Mouse (Mus musculus) hindbrain, embryonic 14.5 days (tissue): Measurements from ENCODE around the gene Ackr2. TPM values are rescaled to one million over a fixed set of nuclear protein-coding genes. Genes with fewer than 3 reads are reported as not detected.

Source experiments
- ATAC-seq: fragments of 200-750 bp; cut with Nextera tagmentation; 2 replicates; pipeline ENCODE4 v1.8.0; 2017; ENCODE audit warnings: moderate number of reproducible peaks, mild to moderate bottlenecking, moderate TSS enrichment, moderate library complexity; ENCODE audit not compliant: low FRiP score
- DNase-seq: peaks from one replicate; pipeline ENCODE4 v3.0.0-alpha.2; 2015; ENCODE audit warnings: low spot score
- H3K27ac ChIP-seq: fragments of 300-500 bp; sonication (generic); 2 replicates; pipeline ENCODE4 v1.5.1; 2014; ENCODE audit warnings: mild to moderate bottlenecking, moderate library complexity
- H3K27me3 ChIP-seq: fragments of 300-500 bp; sonication (generic); 2 replicates; pipeline ENCODE4 v1.6.1; 2014; ENCODE audit warnings: mild to moderate bottlenecking, low read length, mixed read lengths; ENCODE audit not compliant: control insufficient read depth, insufficient read depth
- H3K36me3 ChIP-seq: fragments of 300-500 bp; sonication (generic); replicated peaks from 2 replicates; pipeline ENCODE4 v1.6.1; 2014; ENCODE audit not compliant: control insufficient read depth, insufficient read depth
- H3K4me1 ChIP-seq: fragments of 300-500 bp; sonication (generic); replicated peaks from 2 replicates; pipeline ENCODE4 v1.6.1; 2014; ENCODE audit warnings: antibody characterized with exemption, low read length, mixed read lengths; ENCODE audit not compliant: control insufficient read depth, insufficient read depth
- H3K4me2 ChIP-seq: fragments of 300-500 bp; sonication (generic); replicated peaks from 2 replicates; pipeline ENCODE4 v1.6.1; 2014; ENCODE audit warnings: mild to moderate bottlenecking, moderate library complexity
- H3K4me3 ChIP-seq: fragments of 300-500 bp; sonication (generic); replicated peaks from 2 replicates; pipeline ENCODE4 v1.5.1; 2014; ENCODE audit warnings: mild to moderate bottlenecking, low read length
- H3K9ac ChIP-seq: fragments of 300-500 bp; sonication (generic); 2 replicates; pipeline ENCODE4 v1.6.1; 2014
- H3K9me3 ChIP-seq: fragments of 300-500 bp; sonication (generic); 2 replicates; pipeline ENCODE4 v1.6.1; 2016; ENCODE audit warnings: low read length; ENCODE audit not compliant: control insufficient read depth
- WGBS: fragments of 180-500 bp; shearing (Covaris S2); extraction: QIAGEN DNeasy Blood & Tissue Kit; methylation state at CpG from one replicate; pipeline ENCODE4 v1.1.7; 2014; 5-methylcytosine and 5-hydroxymethylcytosine counted together
- polyA plus RNA-seq: library from polyadenylated mRNA; unstranded; fragments of >200 nt; fragmentation: Nextera tagmentation; extraction: Ambion mirVana; gene quantifications from 2 replicates; pipeline ENCODE4 v1.2.1, GENCODE M21; 2014

Ackr2 gene
- polyA plus RNA-seq, 1 experiment from 2014 or later, result 2.4 TPM

- no peaks in the 10 kb centered on the region for H3K4me1 ChIP-seq
- no peak overlapping the region for H3K4me2 ChIP-seq
- no peak overlapping the region for H3K9ac ChIP-seq
- no peaks in the 10 kb centered on the region for H3K27me3 ChIP-seq
- H3K4me3 ChIP-seq, result no peak overlapping the region
- ATAC-seq, result no peak
- H3K36me3 ChIP-seq, result no peaks in the 10 kb centered on the region
- DNase-seq, result no peak
- H3K27ac ChIP-seq, result no peak overlapping the region
- H3K9me3 ChIP-seq, result no peaks in the 10 kb centered on the region
- 91% methylated on average over 3 of the region's 3 CpGs for WGBS
These were observed 44.9 kb downstream of the Ackr2 start for GRCm38 (mm10) chr9:121943005-121943404.

DNA sequence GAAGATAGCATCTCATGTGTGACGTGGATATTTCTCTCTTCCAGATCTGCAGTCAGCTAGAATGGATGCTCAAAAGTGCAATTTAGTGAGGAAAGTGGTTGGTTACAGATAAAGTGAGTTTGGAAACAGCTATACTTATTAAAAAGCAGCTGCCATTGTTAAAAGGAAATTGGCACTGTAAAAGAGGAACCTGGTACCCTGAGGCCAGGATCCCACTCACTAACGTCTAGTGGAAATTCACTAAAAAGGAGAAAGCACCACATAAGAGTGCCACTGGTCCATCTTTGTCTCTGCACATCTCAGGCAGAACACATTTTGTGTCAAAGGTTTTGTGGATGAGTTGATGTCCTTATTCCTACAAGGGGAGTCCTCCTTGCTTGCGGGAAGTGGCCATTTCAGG, 45.5 kb downstream of the Ackr2 start:
- Histone ChIP-seq H3K4me2 (no peak overlapping the region), H3K4me3 (no peak overlapping the region), H3K36me3 (no peaks in the 10 kb centered on the region), H3K4me1 (no peaks in the 10 kb centered on the region), H3K9ac (no peak overlapping the region), H3K27ac (no peak overlapping the region), H3K9me3 (no peaks in the 10 kb centered on the region), H3K27me3 (no peaks in the 10 kb centered on the region)
- ATAC-seq (no peak), DNase-seq (no peak)
- 83% methylated on average over 3 of the region's 3 CpGs for WGBS

GRCm38 (mm10) chr9:121947784-121948183, 49.6 kb downstream of the Ackr2 start:
- Histone ChIP-seq H3K27me3 (no peaks in the 10 kb centered on the region), H3K9ac (no peak overlapping the region), H3K9me3 (no peaks in the 10 kb centered on the region), H3K27ac (no peak overlapping the region), H3K4me3 (no peak overlapping the region), H3K36me3 (no peaks in the 10 kb centered on the region), H3K4me2 (no peak overlapping the region), H3K4me1 (peaks cover 12% of the 10 kb centered on the region)
- 5% methylated on average over 4 of the region's 4 CpGs for WGBS
- DNase-seq (peak; percentile 83), ATAC-seq (no peak)

GRCm38 (mm10) chr9:121948431-121948830, 50.3 kb downstream of the Ackr2 start:
- WGBS, result 83% methylated on average over 4 of the region's 4 CpGs
- DNase-seq, result no peak

GRCm38 (mm10) chr9:121950418-121951113, 52.4 kb downstream of the Ackr2 start, which contains the start of gene Fam198a:
Fam198a (plus strand) TSS chr9:121950988.
- Histone ChIP-seq H3K36me3 (no peaks in the 10 kb centered on the region), H3K27me3 (no peaks in the 10 kb centered on the region), H3K9me3 (no peaks in the 10 kb centered on the region), H3K4me2 (peak within 1 kb of the TSS; percentile 47), H3K9ac (peak within 1 kb of the TSS; percentile 21; the same call in 1 of the 2 replicates), H3K4me1 (peaks cover 12% of the 10 kb centered on the region), H3K4me3 (peak within 1 kb of the TSS; percentile 17), H3K27ac (peak within 1 kb of the TSS; percentile 62)
- WGBS, result 8% methylated on average over 14 of the region's 14 CpGs
- ATAC-seq (peak; percentile 88), DNase-seq (peak; percentile 77)

More at GRCm38 (mm10) chr9:121948431-121948830, 50.3 kb downstream of the Ackr2 start:
- Histone ChIP-seq H3K9ac (no peak overlapping the region), H3K36me3 (no peaks in the 10 kb centered on the region), H3K27me3 (no peaks in the 10 kb centered on the region), H3K27ac (no peak overlapping the region), H3K4me3 (no peak overlapping the region), H3K4me1 (peaks cover 12% of the 10 kb centered on the region), H3K9me3 (no peaks in the 10 kb centered on the region), H3K4me2 (no peak overlapping the region)
- no peak for ATAC-seq

DNA sequence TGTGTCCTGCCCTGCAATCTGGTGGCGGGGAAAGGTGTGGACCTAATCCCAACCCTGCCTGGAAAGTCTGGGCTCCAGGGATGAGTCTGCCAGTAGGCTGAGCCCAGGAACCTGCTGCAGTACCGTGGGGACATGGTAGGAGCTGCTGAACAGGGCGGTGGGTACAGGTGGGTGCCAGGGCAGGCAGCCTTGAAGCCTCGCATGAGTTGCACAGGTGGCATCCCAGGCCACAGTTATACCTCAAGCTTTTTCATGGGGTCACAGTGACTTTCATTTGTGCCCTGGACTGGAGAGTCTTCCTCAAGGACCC, 52.9 kb downstream of the Ackr2 start:
- peak overlapping the region; percentile 38; the same call in 1 of the 2 replicates for H3K27ac ChIP-seq
- ATAC-seq, result no peak

GRCm38 (mm10) chr9:121952596-121952995, 54.4 kb downstream of the Ackr2 start:
- Histone ChIP-seq H3K9me3 (no peaks in the 10 kb centered on the region), H3K27me3 (no peaks in the 10 kb centered on the region), H3K36me3 (no peaks in the 10 kb centered on the region), H3K4me2 (no peak overlapping the region), H3K9ac (no peak overlapping the region), H3K4me3 (no peak overlapping the region), H3K4me1 (peaks cover 12% of the 10 kb centered on the region), H3K27ac (no peak overlapping the region)
- 92% methylated on average over 6 of the region's 6 CpGs for WGBS
- DNase-seq (no peak), ATAC-seq (no peak)

More for the DNA sequence above, 52.9 kb downstream of the Ackr2 start:
- H3K4me1 ChIP-seq, result peaks cover 12% of the 10 kb centered on the region
- no peaks in the 10 kb centered on the region for H3K27me3 ChIP-seq
- WGBS, result 36% methylated on average over 4 of the region's 4 CpGs
- H3K4me3 ChIP-seq, result peak overlapping the region; percentile 17
- H3K36me3 ChIP-seq, result no peaks in the 10 kb centered on the region
- no peaks in the 10 kb centered on the region for H3K9me3 ChIP-seq
- no peak for DNase-seq
- H3K4me2 ChIP-seq, result peak overlapping the region; percentile 47
- peak overlapping the region; percentile 21; the same call in 1 of the 2 replicates for H3K9ac ChIP-seq

- H3K4me1 ChIP-seq, result no peaks in the 10 kb centered on the region
- H3K9me3 ChIP-seq, result no peaks in the 10 kb centered on the region
- WGBS, result 52% methylated on average over 7 of the region's 7 CpGs
- H3K27me3 ChIP-seq, result no peaks in the 10 kb centered on the region
- no peak overlapping the region for H3K9ac ChIP-seq
- H3K4me3 ChIP-seq, result no peak overlapping the region
- H3K36me3 ChIP-seq, result no peaks in the 10 kb centered on the region
- DNase-seq, result no peak
- ATAC-seq, result no peak
- no peak overlapping the region for H3K27ac ChIP-seq
- no peak overlapping the region for H3K4me2 ChIP-seq
These were observed 61.9 kb downstream of the Ackr2 start for GRCm38 (mm10) chr9:121959966-121960635.
